In the genomic region with DNA sequence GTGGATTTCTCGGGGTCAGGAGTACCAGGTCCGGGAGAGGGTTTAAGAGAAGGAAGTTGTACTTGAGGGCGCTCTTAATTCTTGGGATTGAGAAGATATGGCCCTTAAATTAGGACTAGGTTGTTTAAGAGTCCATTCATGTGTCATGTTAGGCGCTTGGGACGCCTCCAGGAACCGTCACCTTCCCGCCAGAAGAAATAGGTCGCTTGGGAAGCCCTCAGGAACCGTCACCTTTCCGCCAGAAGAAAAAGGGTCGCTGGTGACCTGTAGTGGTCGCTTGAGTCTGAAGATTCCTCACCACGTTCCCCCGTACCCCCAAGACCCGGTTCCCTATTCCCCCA, we compare ENCODE assay signal across 8 mouse cellular contexts. TPM values are rescaled to one million over a fixed set of nuclear protein-coding genes. Genes with fewer than 3 reads are reported as not detected.
DNase-seq lines count a peak whose midpoint lies in the region; ATAC-seq and TF ChIP-seq lines count a peak whose summit lies in the region.

No protein-coding gene starts in this region.

- H3K36me3 ChIP-seq in kidney, adult 2 months (ENCODE audit: control insufficient read depth, insufficient read depth, low read length), result no peaks in the 10 kb centered on the region; the same call in 1 of the 2 replicates
- H3K36me3 ChIP-seq in forebrain, embryonic 15.5 days, result peaks cover 5% of the 10 kb centered on the region; the same call in 1 of the 2 replicates
- peaks cover 5% of the 10 kb centered on the region; the same call in 1 of the 2 replicates for H3K36me3 ChIP-seq in limb, embryonic 11.5 days (ENCODE audit: control insufficient read depth, insufficient read depth, low read length)
- no peaks in the 10 kb centered on the region for H3K36me3 ChIP-seq in midbrain, embryonic 16.5 days (ENCODE audit: control insufficient read depth, insufficient read depth, low read length)

- H3K27me3 ChIP-seq in kidney, adult 2 months (replicated peaks; ENCODE audit: control insufficient read depth, insufficient read depth, low read length), result no peaks in the 10 kb centered on the region
- H3K27me3 ChIP-seq in forebrain, embryonic 15.5 days, result no peaks in the 10 kb centered on the region
- H3K27me3 ChIP-seq in limb, embryonic 11.5 days (ENCODE audit: control insufficient read depth, insufficient read depth, low read length), result no peaks in the 10 kb centered on the region
- H3K27me3 ChIP-seq in midbrain, embryonic 16.5 days (ENCODE audit: control insufficient read depth, insufficient read depth, low read depth, low read length), result no peaks in the 10 kb centered on the region

- peak overlapping the region; percentile 85 for H3K9ac ChIP-seq in forebrain, embryonic 15.5 days (replicated peaks)
- peak overlapping the region; percentile 94 for H3K9ac ChIP-seq in limb, embryonic 11.5 days (ENCODE audit: low read length)
- peak overlapping the region; percentile 70 for H3K9ac ChIP-seq in midbrain, embryonic 16.5 days (ENCODE audit: low read depth, low read length)

- intact Hi-C loops in left cerebral cortex, postnatal 25 days (cut with DNase I), result no loop called here

- H3K4me1 ChIP-seq in kidney, adult 2 months (ENCODE audit: control insufficient read depth, insufficient read depth, low read length), result peaks cover 7% of the 10 kb centered on the region; the same call in 1 of the 2 replicates
- peaks cover 40% of the 10 kb centered on the region for H3K4me1 ChIP-seq in forebrain, embryonic 15.5 days
- peaks cover 8% of the 10 kb centered on the region for H3K4me1 ChIP-seq in limb, embryonic 11.5 days (ENCODE audit: control insufficient read depth, insufficient read depth, low read length)
- H3K4me1 ChIP-seq in midbrain, embryonic 16.5 days (ENCODE audit: control insufficient read depth, insufficient read depth, low read length), result peaks cover 36% of the 10 kb centered on the region

- peak overlapping the region; percentile 76 for H3K4me3 ChIP-seq in kidney, adult 2 months (ENCODE audit: insufficient read depth, low read depth, low read length)
- peak overlapping the region; percentile 80 for H3K4me3 ChIP-seq in forebrain, embryonic 15.5 days
- H3K4me3 ChIP-seq in limb, embryonic 11.5 days (ENCODE audit: low read depth, low read length), result peak overlapping the region; percentile 95
- H3K4me3 ChIP-seq in midbrain, embryonic 16.5 days (ENCODE audit: low read depth, low read length), result peak overlapping the region; percentile 57

- H3K4me2 ChIP-seq in forebrain, embryonic 15.5 days (replicated peaks), result peak overlapping the region; percentile 66
- peak overlapping the region; percentile 85 for H3K4me2 ChIP-seq in limb, embryonic 11.5 days (ENCODE audit: low read depth, severe bottlenecking)
- peak overlapping the region; percentile 83 for H3K4me2 ChIP-seq in midbrain, embryonic 16.5 days (ENCODE audit: low read length)

- TF ChIP-seq CTCF in kidney, adult 2 months (conservative IDR thresholded peaks at IDR 0.05; ENCODE audit: insufficient read depth, insufficient read length, low read depth, low read length), result no peak

- under 1% methylated on average over 15 of the region's 15 CpGs for WGBS in kidney, adult 2 months
- WGBS in forebrain, embryonic 15.5 days, result under 1% methylated on average over 15 of the region's 15 CpGs
- under 1% methylated on average over 15 of the region's 15 CpGs for WGBS in limb, embryonic 11.5 days
- WGBS in midbrain, embryonic 16.5 days, result under 1% methylated on average over 15 of the region's 15 CpGs

- no peak for ATAC-seq in forebrain, embryonic 15.5 days (replicated peaks)
- no peak for ATAC-seq in limb, embryonic 11.5 days (ENCODE audit: insufficient number of reproducible peaks, low FRiP score, low TSS enrichment, low read depth)
- no peak for ATAC-seq in midbrain, embryonic 16.5 days

- TF ChIP-seq POLR2A in kidney, adult 2 months (IDR thresholded peaks at IDR 0.05; ENCODE audit: low read depth, low read length), result no peak

- no peak for DNase-seq in kidney, adult 2 months
- no peak for DNase-seq in kidney, adult 11 months
- DNase-seq in adrenal gland, postnatal 10 days, result peak; percentile 18
- DNase-seq in limb, embryonic 11.5 days (ENCODE audit: low spot score), result peak; percentile 36
- DNase-seq in layer of hippocampus, adult 9-10 months (ENCODE audit: low spot score), result no peak
- no peak for DNase-seq in left cerebral cortex, postnatal 25 days (ENCODE audit: low spot score in 2 of 2)

- peak overlapping the region; percentile 54 for H3K27ac ChIP-seq in kidney, adult 2 months (ENCODE audit: insufficient read depth, low read depth, low read length)
- H3K27ac ChIP-seq in forebrain, embryonic 15.5 days (replicated peaks), result peak overlapping the region; percentile 100
- H3K27ac ChIP-seq in limb, embryonic 11.5 days (replicated peaks; ENCODE audit: low read depth, low read length), result peak overlapping the region; percentile 98
- H3K27ac ChIP-seq in midbrain, embryonic 16.5 days (ENCODE audit: low read length), result peak overlapping the region; percentile 93

- no peaks in the 10 kb centered on the region for H3K9me3 ChIP-seq in forebrain, embryonic 15.5 days
- no peaks in the 10 kb centered on the region for H3K9me3 ChIP-seq in limb, embryonic 11.5 days (ENCODE audit: control insufficient read depth, low read length)
- no peaks in the 10 kb centered on the region for H3K9me3 ChIP-seq in midbrain, embryonic 16.5 days (replicated peaks; ENCODE audit: control insufficient read depth, low read length, poor library complexity, severe bottlenecking)

RNA-seq across cellular contexts. Expression of gene Txndc12, which starts 0.5 kb away (rescaled TPM):
- polyA plus RNA-seq in kidney, adult 2 months (2012; rRNA removed), result 22.5 and 25.3 TPM in 2 replicates
- 10 to 100 TPM; 70.0 to 71.7 TPM for total RNA-seq in adrenal gland, postnatal 10 days (2021)
- polyA plus RNA-seq in forebrain, embryonic 15.5 days (2015; fragmentation: Nextera tagmentation; extraction: Ambion mirVana), result 86.6 and 90.0 TPM in 2 replicates
- polyA plus RNA-seq in limb, embryonic 11.5 days (2014; fragmentation: Nextera tagmentation; extraction: Ambion mirVana), result 116 TPM in 2 replicates
- 66.3 and 69.0 TPM in 2 replicates for polyA plus RNA-seq in midbrain, embryonic 16.5 days (2015; fragmentation: Nextera tagmentation; extraction: Ambion mirVana)
- total RNA-seq in left cerebral cortex, postnatal 25 days (2021), result 10 to 100 TPM; 35.4 to 41.0 TPM

RNA-seq across cellular contexts. Expression of gene Btf3l4, which starts 1.5 kb away (rescaled TPM):
- 12.7 and 16.7 TPM in 2 replicates for polyA plus RNA-seq in kidney, adult 2 months (2012; rRNA removed)
- total RNA-seq in adrenal gland, postnatal 10 days (2021), result 100 to 1,000 TPM; 115 to 125 TPM
- polyA plus RNA-seq in forebrain, embryonic 15.5 days (2015; fragmentation: Nextera tagmentation; extraction: Ambion mirVana), result 224 and 233 TPM in 2 replicates
- polyA plus RNA-seq in limb, embryonic 11.5 days (2014; fragmentation: Nextera tagmentation; extraction: Ambion mirVana), result 249 and 251 TPM in 2 replicates
- polyA plus RNA-seq in midbrain, embryonic 16.5 days (2015; fragmentation: Nextera tagmentation; extraction: Ambion mirVana), result 177 and 189 TPM in 2 replicates
- total RNA-seq in left cerebral cortex, postnatal 25 days (2021), result 10 to 100 TPM; 82.7 to 86.9 TPM

RNA-seq across cellular contexts. Expression of gene Kti12, which starts 12.6 kb away (rescaled TPM):
- polyA plus RNA-seq in kidney, adult 2 months (2012; rRNA removed), result 27.3 and 28.6 TPM in 2 replicates
- total RNA-seq in adrenal gland, postnatal 10 days (2021), result 10 to 100 TPM; 27.7 to 28.1 TPM
- 33.2 and 33.9 TPM in 2 replicates for polyA plus RNA-seq in forebrain, embryonic 15.5 days (2015; fragmentation: Nextera tagmentation; extraction: Ambion mirVana)
- 59.3 and 60.9 TPM in 2 replicates for polyA plus RNA-seq in limb, embryonic 11.5 days (2014; fragmentation: Nextera tagmentation; extraction: Ambion mirVana)
- 22.4 and 23.6 TPM in 2 replicates for polyA plus RNA-seq in midbrain, embryonic 16.5 days (2015; fragmentation: Nextera tagmentation; extraction: Ambion mirVana)
- total RNA-seq in left cerebral cortex, postnatal 25 days (2021), result 10 to 100 TPM; 15.4 to 18.7 TPM

RNA-seq across cellular contexts. Expression of gene A730015C16Rik, which starts 13.5 kb away (rescaled TPM):
- 0.15 TPM in 1 of 2 replicates, not detected in the other for polyA plus RNA-seq in kidney, adult 2 months (2012; rRNA removed)
- total RNA-seq in adrenal gland, postnatal 10 days (2021), result not detected
- 1.2 and 2.2 TPM in 2 replicates for polyA plus RNA-seq in forebrain, embryonic 15.5 days (2015; fragmentation: Nextera tagmentation; extraction: Ambion mirVana)
- 0.71 and 1.5 TPM in 2 replicates for polyA plus RNA-seq in limb, embryonic 11.5 days (2014; fragmentation: Nextera tagmentation; extraction: Ambion mirVana)
- polyA plus RNA-seq in midbrain, embryonic 16.5 days (2015; fragmentation: Nextera tagmentation; extraction: Ambion mirVana), result 0.79 and 1.1 TPM in 2 replicates
- total RNA-seq in left cerebral cortex, postnatal 25 days (2021), result not detected

RNA-seq across cellular contexts. Expression of gene Rab3b, which starts 43.9 kb away (rescaled TPM):
- 20.3 and 22.2 TPM in 2 replicates for polyA plus RNA-seq in kidney, adult 2 months (2012; rRNA removed)
- total RNA-seq in adrenal gland, postnatal 10 days (2021), result 10 to 100 TPM; 45.4 to 50.2 TPM
- polyA plus RNA-seq in forebrain, embryonic 15.5 days (2015; fragmentation: Nextera tagmentation; extraction: Ambion mirVana), result 79.2 and 90.5 TPM in 2 replicates
- 13.3 and 13.4 TPM in 2 replicates for polyA plus RNA-seq in limb, embryonic 11.5 days (2014; fragmentation: Nextera tagmentation; extraction: Ambion mirVana)
- polyA plus RNA-seq in midbrain, embryonic 16.5 days (2015; fragmentation: Nextera tagmentation; extraction: Ambion mirVana), result 155 and 204 TPM in 2 replicates
- total RNA-seq in left cerebral cortex, postnatal 25 days (2021), result 10 to 100 TPM; 90.0 to 96.0 TPM

Comparison
In these comparisons a context has a peak if more than half of its experiments do, and no peak if none do; other contexts are left out.
1. DNase-seq: peak in adrenal gland, postnatal 10 days (single experiment) and limb, embryonic 11.5 days (single experiment); none in kidney, adult 2 months (single experiment), kidney, adult 11 months (single experiment), layer of hippocampus, adult 9-10 months (single experiment) and left cerebral cortex, postnatal 25 days (0 of 2).
2. RNA of gene Btf3l4, which starts 1.5 kb away (polyA plus RNA-seq): 249 to 251 TPM in limb, embryonic 11.5 days, 224 to 233 TPM in forebrain, embryonic 15.5 days and 177 to 189 TPM in midbrain, embryonic 16.5 days; 12.7 to 16.7 TPM in kidney, adult 2 months; every median in the first group is over 10 times any median in the second.
3. Peak in every context shown above with its lines, with median percentiles within 50 percentile points of each other: H3K27ac ChIP-seq, H3K4me3 ChIP-seq, H3K4me2 ChIP-seq and H3K9ac ChIP-seq.